8 mouse cellular contexts compared by ENCODE assay signal in genomic region chr9:110879191-110879920, GRCm38 (mm10). TPM values are rescaled to one million over a fixed set of nuclear protein-coding genes. Genes with fewer than 3 reads are reported as not detected.
DNase-seq lines count a peak whose midpoint lies in the region; ATAC-seq and TF ChIP-seq lines count a peak whose summit lies in the region.

Gene Als2cl, plus strand, starts transcription at chr9:110879870.

- H3K9ac ChIP-seq in hindbrain, postnatal 0 days (replicated peaks; ENCODE audit: low read length) = peak within 1 kb of the TSS; percentile 58
- H3K9ac ChIP-seq in limb, embryonic 12.5 days (replicated peaks) = peak within 1 kb of the TSS; percentile 67
- H3K9ac ChIP-seq in neural tube, embryonic 14.5 days (replicated peaks; ENCODE audit: low read depth, low read length) = peak within 1 kb of the TSS; percentile 57

- H3K36me3 ChIP-seq in hindbrain, postnatal 0 days (ENCODE audit: insufficient read depth, low read length) = no peaks in the 10 kb centered on the region
- no peaks in the 10 kb centered on the region for H3K36me3 ChIP-seq in limb, embryonic 12.5 days
- H3K36me3 ChIP-seq in neural tube, embryonic 14.5 days (ENCODE audit: control insufficient read depth, insufficient read depth, low read length) = no peaks in the 10 kb centered on the region

- ATAC-seq in frontal cortex, adult (ENCODE audit: low TSS enrichment) = 0 out of 2 replicates have a peak, but pooled peaks have one; percentile 39
- ATAC-seq in hindbrain, postnatal 0 days = peak; percentile 56
- peak; percentile 26; the same call in 1 of the 2 replicates for ATAC-seq in limb, embryonic 12.5 days (ENCODE audit: insufficient number of reproducible peaks, insufficient read depth, low FRiP score, low TSS enrichment, low read depth)
- ATAC-seq in neural tube, embryonic 14.5 days (ENCODE audit: low read depth) = no peak

- WGBS in hindbrain, postnatal 0 days = 9% methylated on average over 12 of the region's 12 CpGs
- WGBS in limb, embryonic 12.5 days = 12% methylated on average over 12 of the region's 12 CpGs
- WGBS in neural tube, embryonic 14.5 days = 16% methylated on average over 12 of the region's 12 CpGs

- TF ChIP-seq CTCF in hindbrain, postnatal 0 days (IDR thresholded peaks at IDR 0.05; ENCODE audit: low read depth) = no peak

- no peaks in the 10 kb centered on the region for H3K9me3 ChIP-seq in hindbrain, postnatal 0 days (ENCODE audit: low read length)
- no peaks in the 10 kb centered on the region for H3K9me3 ChIP-seq in limb, embryonic 12.5 days
- no peaks in the 10 kb centered on the region for H3K9me3 ChIP-seq in neural tube, embryonic 14.5 days (ENCODE audit: control insufficient read depth, low read length)

- H3K4me1 ChIP-seq in hindbrain, postnatal 0 days (ENCODE audit: insufficient read depth, low read length) = peaks cover 18% of the 10 kb centered on the region
- H3K4me1 ChIP-seq in limb, embryonic 12.5 days (replicated peaks) = peaks cover 23% of the 10 kb centered on the region
- peaks cover 17% of the 10 kb centered on the region for H3K4me1 ChIP-seq in neural tube, embryonic 14.5 days (ENCODE audit: control insufficient read depth, insufficient read depth, low read length)

- H3K27me3 ChIP-seq in hindbrain, postnatal 0 days (ENCODE audit: insufficient read depth, low read length) = no peaks in the 10 kb centered on the region
- peaks cover 64% of the 10 kb centered on the region for H3K27me3 ChIP-seq in limb, embryonic 12.5 days
- H3K27me3 ChIP-seq in neural tube, embryonic 14.5 days (ENCODE audit: control insufficient read depth, insufficient read depth, low read length) = peaks cover 22% of the 10 kb centered on the region

- DNase-seq in layer of hippocampus, adult 11-12 months (ENCODE audit: low spot score) = peak; percentile 51
- DNase-seq in layer of hippocampus, adult 9-10 months (ENCODE audit: low spot score) = no peak
- peak; percentile 66 for DNase-seq in adrenal gland, adult 2 months
- DNase-seq in hindbrain, postnatal 0 days (ENCODE audit: low spot score) = peak; percentile 70
- no peak for DNase-seq in urinary bladder, postnatal 4 days (ENCODE audit: low spot score in 2 of 2)

- H3K4me2 ChIP-seq in hindbrain, postnatal 0 days (ENCODE audit: low read depth, low read length) = peak within 1 kb of the TSS; percentile 93
- peak within 1 kb of the TSS; percentile 84 for H3K4me2 ChIP-seq in limb, embryonic 12.5 days
- H3K4me2 ChIP-seq in neural tube, embryonic 14.5 days (ENCODE audit: low read depth, low read length) = peak within 1 kb of the TSS; percentile 81

- peak within 1 kb of the TSS; percentile 81 for H3K27ac ChIP-seq in hindbrain, postnatal 0 days
- 0 out of 2 replicates have a peak within 1 kb of the TSS, but pooled peaks have one; percentile 1 for H3K27ac ChIP-seq in limb, embryonic 12.5 days
- H3K27ac ChIP-seq in neural tube, embryonic 14.5 days (ENCODE audit: low read depth, low read length) = no peak within 1 kb of the TSS

- peak within 1 kb of the TSS; percentile 58 for H3K4me3 ChIP-seq in hindbrain, postnatal 0 days (ENCODE audit: low read length)
- H3K4me3 ChIP-seq in limb, embryonic 12.5 days (replicated peaks) = peak within 1 kb of the TSS; percentile 58
- peak within 1 kb of the TSS; percentile 45 for H3K4me3 ChIP-seq in neural tube, embryonic 14.5 days (ENCODE audit: low read depth, low read length)

RNA-seq across cellular contexts. Expression of gene Als2cl, which starts in this region (rescaled TPM):
- 10 to 100 TPM; 13.3 to 20.2 TPM for total RNA-seq in adrenal gland, adult 2 months (2021)
- 43.0 and 52.5 TPM in 2 replicates for polyA plus RNA-seq in adrenal gland, adult 2 months (2012; rRNA removed)
- 10.7 and 16.3 TPM in 2 replicates for total RNA-seq in hindbrain, postnatal 0 days (2014; rRNA removed)
- polyA plus RNA-seq in hindbrain, postnatal 0 days (2015; fragmentation: Nextera tagmentation; extraction: Ambion mirVana) = 2.2 and 2.5 TPM in 2 replicates
- polyA plus RNA-seq in limb, embryonic 12.5 days (2016; fragmentation: Nextera tagmentation; extraction: Ambion mirVana) = 1.6 and 2.9 TPM in 2 replicates
- polyA plus RNA-seq in neural tube, embryonic 14.5 days (2014; fragmentation: Nextera tagmentation; extraction: Ambion mirVana) = 1.5 and 2.6 TPM in 2 replicates

Comparison
In these comparisons a context has a peak if more than half of its experiments do, and no peak if none do; other contexts are left out.
1. RNA of gene Als2cl (polyA plus RNA-seq): 43.0 to 52.5 TPM in adrenal gland, adult 2 months; 1.5 to 2.6 TPM in neural tube, embryonic 14.5 days, 2.2 to 2.5 TPM in hindbrain, postnatal 0 days and 1.6 to 2.9 TPM in limb, embryonic 12.5 days; every median in the first group is over 10 times any median in the second.
2. DNase-seq: peak in layer of hippocampus, adult 11-12 months (single experiment), adrenal gland, adult 2 months (single experiment) and hindbrain, postnatal 0 days (single experiment); none in layer of hippocampus, adult 9-10 months (single experiment) and urinary bladder, postnatal 4 days (0 of 2).
3. Peak in every context shown above with its lines, with median percentiles within 50 percentile points of each other: H3K4me2 ChIP-seq, H3K4me3 ChIP-seq and H3K9ac ChIP-seq.